Mouse (Mus musculus) heart, postnatal 36 days (tissue): ENCODE results near the gene Kcnmb4. TPM values are rescaled to one million over a fixed set of nuclear protein-coding genes. Genes with fewer than 3 reads are reported as not detected.

Source experiments
- total RNA-seq, 2 experiments: library from RNA; stranded (reverse); gene quantifications; 2 replicates each; pipeline ENCODE4 v1.2.3; 2021

Gene Kcnmb4
- total RNA-seq, 2 experiments from 2014 or later: 0.22 to 0.24 TPM

Other genes starting within 250 kb of the Kcnmb4 start
- 10 to 100 TPM; 71.9 to 83.3 TPM for gene Ptprb, start 198.4 kb downstream of the Kcnmb4 start, total RNA-seq
- gene Cnot2, start 107.6 kb upstream of the Kcnmb4 start, total RNA-seq: 10 to 100 TPM; 37.3 to 41.9 TPM